Mouse (Mus musculus) cerebellum, adult 2 months (tissue): ENCODE measurements around the gene Olfr784. TPM values are rescaled to one million over a fixed set of nuclear protein-coding genes. Genes with fewer than 3 reads are reported as not detected.
"Not testable (repeated sequence)": the region's sequence is repeated elsewhere in the genome, so short reads cannot be mapped to it uniquely, and the experiment has no call there.

ENCODE experiments used
- DNase-seq, 2 experiments: peaks; one replicate each; pipeline ENCODE4 v3.0.0; 2021
- H3K27ac ChIP-seq: fragments of 200-500 bp; 2 replicates; pipeline ENCODE4 v1.5.1; 2012; ENCODE audit warnings: low read length, control low read depth, inconsistent platforms; ENCODE audit not compliant: insufficient read depth
- H3K27me3 ChIP-seq: fragments of 200-500 bp; 2 replicates; pipeline ENCODE4 v1.6.1; 2012; ENCODE audit warnings: inconsistent platforms, mild to moderate bottlenecking, low read length, moderate library complexity; ENCODE audit not compliant: control insufficient read depth, insufficient read depth
- H3K4me1 ChIP-seq: fragments of 200-500 bp; 2 replicates; pipeline ENCODE4 v1.6.1; 2011; ENCODE audit warnings: low read length; ENCODE audit not compliant: control insufficient read depth, insufficient read depth
- H3K4me3 ChIP-seq: fragments of 200-500 bp; replicated peaks from 2 replicates; pipeline ENCODE3; 2011; ENCODE audit warnings: mild to moderate bottlenecking, low read depth, low read length, control low read depth; ENCODE audit not compliant: insufficient read depth
- CTCF ChIP-seq: fragments of 200-500 bp; IDR thresholded peaks from 2 replicates; pipeline ENCODE4 v1.5.1; 2011; ENCODE audit warnings: low read depth, mild to moderate bottlenecking, control low read depth, low read length, moderate library complexity, borderline replicate concordance; ENCODE audit not compliant: insufficient read depth
- POLR2A ChIP-seq: fragments of 200-500 bp; IDR thresholded peaks from 2 replicates; pipeline ENCODE4 v1.6.1; 2011; ENCODE audit warnings: low read length, control low read depth, borderline replicate concordance; ENCODE audit not compliant: insufficient read depth
- WGBS: fragments of 180-500 bp; shearing (Covaris S2); methylation state at CpG from one replicate; pipeline ENCODE4 v1.1.7; 2018; 5-methylcytosine and 5-hydroxymethylcytosine counted together
- polyA plus RNA-seq: library from polyadenylated mRNA; depleted of rRNA; stranded (reverse); fragments of >200 nt; gene quantifications from 2 replicates; pipeline ENCODE4 v1.2.3, GENCODE M21; 2012; rRNA removed

The Olfr784 gene
- polyA plus RNA-seq: 0.06 and 0.08 TPM in 2 replicates

GRCm38 (mm10) chr10:129383783-129384182 is at the start of gene Olfr784:
Gene Olfr784, plus strand, starts transcription at chr10:129384083.
- H3K27ac ChIP-seq: no peak within 1 kb of the TSS
- no peak within 1 kb of the TSS for H3K4me3 ChIP-seq
- H3K27me3 ChIP-seq: no peaks in the 10 kb centered on the region
- DNase-seq: no peak
- H3K4me1 ChIP-seq: no peaks in the 10 kb centered on the region
- no peak for TF ChIP-seq POLR2A
- TF ChIP-seq CTCF: no peak

- Histone ChIP-seq H3K27me3 (no peaks in the 10 kb centered on the region), H3K27ac (no peak within 1 kb of the TSS), H3K4me3 (no peak within 1 kb of the TSS), H3K4me1 (no peaks in the 10 kb centered on the region)
- no peak for DNase-seq
- TF ChIP-seq POLR2A: no peak
- no peak for TF ChIP-seq CTCF
- WGBS: 92% methylated on average over 3 of the region's 3 CpGs
Measured at GRCm38 (mm10) chr10:129348550-129348949, 35.3 kb upstream of the Olfr784 start, which contains the start of gene Olfr782. Gene Olfr782, plus strand, starts transcription at chr10:129348850.

GRCm38 (mm10) chr10:129352475-129352874 is 31.4 kb upstream of the Olfr784 start:
- not testable (repeated sequence) for H3K4me3 ChIP-seq, H3K27ac ChIP-seq, H3K4me1 ChIP-seq, H3K27me3 ChIP-seq, DNase-seq
- WGBS: 78% methylated on average over 2 of the region's 2 CpGs

GRCm38 (mm10) chr10:129356496-129356895 is 27.4 kb upstream of the Olfr784 start:
- DNase-seq, H3K27ac ChIP-seq, H3K4me1 ChIP-seq, H3K27me3 ChIP-seq, H3K4me3 ChIP-seq: not testable (repeated sequence)
- WGBS: 69% methylated on average over 4 of the region's 4 CpGs

GRCm38 (mm10) chr10:129357307-129357706 is 26.6 kb upstream of the Olfr784 start:
- no peak for TF ChIP-seq CTCF
- no peak for TF ChIP-seq POLR2A
- Histone ChIP-seq H3K27ac (no peak overlapping the region), H3K4me1 (no peaks in the 10 kb centered on the region), H3K27me3 (no peaks in the 10 kb centered on the region), H3K4me3 (no peak overlapping the region)
- 74% methylated on average over 5 of the region's 5 CpGs for WGBS
- no peak for DNase-seq

GRCm38 (mm10) chr10:129374051-129374450 is 9.8 kb upstream of the Olfr784 start:
- H3K4me3 ChIP-seq: not testable (repeated sequence)
- WGBS: 88% methylated on average over 5 of the region's 5 CpGs

GRCm38 (mm10) chr10:129400892-129401291 is 17.0 kb downstream of the Olfr784 start:
- WGBS: 25% methylated on average over 5 of the region's 5 CpGs
- no peaks in the 10 kb centered on the region for H3K27me3 ChIP-seq
- H3K4me1 ChIP-seq: no peaks in the 10 kb centered on the region
- no peak overlapping the region for H3K4me3 ChIP-seq
- DNase-seq: no peak
- no peak for TF ChIP-seq POLR2A
- no peak for TF ChIP-seq CTCF
- H3K27ac ChIP-seq: no peak overlapping the region

More at GRCm38 (mm10) chr10:129374051-129374450, 9.8 kb upstream of the Olfr784 start:
- H3K27me3 ChIP-seq, DNase-seq, H3K27ac ChIP-seq, H3K4me1 ChIP-seq: not testable (repeated sequence)

- Histone ChIP-seq H3K4me1 (no peaks in the 10 kb centered on the region), H3K27me3 (no peaks in the 10 kb centered on the region), H3K27ac (no peak within 1 kb of the TSS), H3K4me3 (no peak within 1 kb of the TSS)
- TF ChIP-seq CTCF: no peak
- TF ChIP-seq POLR2A: no peak
- no peak for DNase-seq
- WGBS: 72% methylated on average over 2 of the region's 2 CpGs
Measured at GRCm38 (mm10) chr10:129405126-129405525, 21.2 kb downstream of the Olfr784 start, which contains the start of gene Olfr785. Gene Olfr785, plus strand, starts transcription at chr10:129405426.

GRCm38 (mm10) chr10:129427006-129427405 is 43.1 kb downstream of the Olfr784 start, which contains the start of gene Olfr786:
Gene Olfr786, plus strand, starts transcription at chr10:129427306.
- no peaks in the 10 kb centered on the region for H3K4me1 ChIP-seq
- H3K27me3 ChIP-seq: no peaks in the 10 kb centered on the region
- DNase-seq: no peak
- no peak within 1 kb of the TSS for H3K4me3 ChIP-seq
- TF ChIP-seq POLR2A (no peak), CTCF (no peak)
- no peak within 1 kb of the TSS for H3K27ac ChIP-seq

Other genes starting within 250 kb of the Olfr784 start
- not detected in 2 replicates for gene Olfr770, start 245.1 kb upstream of the Olfr784 start, polyA plus RNA-seq
- gene Olfr771, start 219.3 kb upstream of the Olfr784 start, polyA plus RNA-seq: not detected in 2 replicates
- not detected in 2 replicates for gene Olfr772, start 206.2 kb upstream of the Olfr784 start, polyA plus RNA-seq
- not detected in 2 replicates for gene Olfr773, start 196.7 kb upstream of the Olfr784 start, polyA plus RNA-seq
- not detected in 2 replicates for gene Olfr774, start 147.9 kb upstream of the Olfr784 start, polyA plus RNA-seq
- gene Olfr775, start 135.7 kb upstream of the Olfr784 start, polyA plus RNA-seq: not detected in 2 replicates
- not detected in 2 replicates for gene Olfr776, start 125.0 kb upstream of the Olfr784 start, polyA plus RNA-seq
- gene Olfr777, start 112.6 kb upstream of the Olfr784 start, polyA plus RNA-seq: not detected in 2 replicates
- gene Olfr780, start 66.0 kb upstream of the Olfr784 start, polyA plus RNA-seq: not detected in 2 replicates
- not detected in 2 replicates for gene Olfr781, start 55.2 kb upstream of the Olfr784 start, polyA plus RNA-seq
- not detected in 2 replicates for gene Olfr782, start 35.2 kb upstream of the Olfr784 start, polyA plus RNA-seq
- gene Olfr785, start 21.3 kb downstream of the Olfr784 start, polyA plus RNA-seq: not detected in 2 replicates
- not detected in 2 replicates for gene Olfr786, start 43.2 kb downstream of the Olfr784 start, polyA plus RNA-seq
- gene Olfr787, start 77.8 kb downstream of the Olfr784 start, polyA plus RNA-seq: not detected in 2 replicates
- gene Olfr788, start 86.9 kb downstream of the Olfr784 start, polyA plus RNA-seq: not detected in 2 replicates
- not detected in 2 replicates for gene Olfr789, start 100.7 kb downstream of the Olfr784 start, polyA plus RNA-seq
- gene Olfr790, start 114.4 kb downstream of the Olfr784 start, polyA plus RNA-seq: not detected in 2 replicates
- not detected in 2 replicates for gene Olfr791, start 137.7 kb downstream of the Olfr784 start, polyA plus RNA-seq
- gene Olfr792, start 155.1 kb downstream of the Olfr784 start, polyA plus RNA-seq: not detected in 2 replicates
- not detected in 2 replicates for gene Olfr794, start 183.6 kb downstream of the Olfr784 start, polyA plus RNA-seq
- not detected in 2 replicates for gene Olfr796, start 228.5 kb downstream of the Olfr784 start, polyA plus RNA-seq
- not detected in 2 replicates for gene Olfr798, start 243.9 kb downstream of the Olfr784 start, polyA plus RNA-seq